Mouse (Mus musculus) forebrain, embryonic 16.5 days (tissue): ENCODE results near the gene Piwil4. TPM values are rescaled to one million over a fixed set of nuclear protein-coding genes. Genes with fewer than 3 reads are reported as not detected.
"Not testable (repeated sequence)": the region's sequence is repeated elsewhere in the genome, so short reads cannot be mapped to it uniquely, and the experiment has no call there.

ENCODE experiments used
- ATAC-seq: fragments of 200-750 bp; cut with Nextera tagmentation; 2 replicates; pipeline ENCODE4 v1.8.0; 2017; ENCODE audit warnings: mild to moderate bottlenecking, moderate library complexity
- H3K27ac ChIP-seq: fragments of 300-500 bp; sonication (generic); 2 replicates; pipeline ENCODE4 v1.5.1; 2014; ENCODE audit warnings: low read length, control low read depth
- H3K27me3 ChIP-seq: fragments of 300-500 bp; sonication (generic); replicated peaks from 2 replicates; pipeline ENCODE4 v1.6.1; 2014; ENCODE audit warnings: low read length; ENCODE audit not compliant: control insufficient read depth, insufficient read depth
- H3K36me3 ChIP-seq: fragments of 300-500 bp; sonication (generic); 2 replicates; pipeline ENCODE4 v1.6.1; 2014; ENCODE audit not compliant: control insufficient read depth, insufficient read depth
- H3K4me1 ChIP-seq: fragments of 300-500 bp; sonication (generic); replicated peaks from 2 replicates; pipeline ENCODE4 v1.6.1; 2014; ENCODE audit warnings: low read length; ENCODE audit not compliant: control insufficient read depth, insufficient read depth
- H3K4me2 ChIP-seq: fragments of 300-500 bp; sonication (generic); 2 replicates; pipeline ENCODE4 v1.6.1; 2014; ENCODE audit warnings: mild to moderate bottlenecking, low read length, control low read depth
- H3K4me3 ChIP-seq: fragments of 300-500 bp; sonication (generic); replicated peaks from 2 replicates; pipeline ENCODE4 v1.5.1; 2014; ENCODE audit warnings: mild to moderate bottlenecking, low read length, control low read depth
- H3K9ac ChIP-seq: fragments of 300-500 bp; sonication (generic); replicated peaks from 2 replicates; pipeline ENCODE4 v1.6.1; 2014; ENCODE audit warnings: low read depth, low read length, control low read depth
- H3K9me3 ChIP-seq: fragments of 300-500 bp; sonication (generic); 2 replicates; pipeline ENCODE4 v1.6.1; 2016; ENCODE audit warnings: low read length; ENCODE audit not compliant: control insufficient read depth
- WGBS: fragments of 180-500 bp; shearing (Covaris S2); extraction: QIAGEN DNeasy Blood & Tissue Kit; methylation state at CpG from one replicate; pipeline ENCODE4 v1.1.7; 2014; 5-methylcytosine and 5-hydroxymethylcytosine counted together
- polyA plus RNA-seq: library from polyadenylated mRNA; unstranded; fragments of >200 nt; fragmentation: Nextera tagmentation; extraction: Ambion mirVana; gene quantifications from 2 replicates; pipeline ENCODE4 v1.2.1, GENCODE M21; 2015

Gene Piwil4
- polyA plus RNA-seq, 1 experiment from 2014 or later, result 0.06 TPM

GRCm38 (mm10) chr9:14682741-14683140, 57.8 kb downstream of the Piwil4 start:
- Histone ChIP-seq H3K9ac (no peak overlapping the region), H3K4me2 (no peak overlapping the region), H3K27ac (no peak overlapping the region), H3K27me3 (no peaks in the 10 kb centered on the region), H3K9me3 (peaks cover 3% of the 10 kb centered on the region; the same call in 1 of the 2 replicates), H3K4me1 (no peaks in the 10 kb centered on the region), H3K4me3 (no peak overlapping the region), H3K36me3 (no peaks in the 10 kb centered on the region)
- ATAC-seq, result no peak

GRCm38 (mm10) chr9:14680584-14680983, 59.9 kb downstream of the Piwil4 start:
- H3K27me3 ChIP-seq, result no peaks in the 10 kb centered on the region
- no peak overlapping the region for H3K4me3 ChIP-seq
- peaks cover 3% of the 10 kb centered on the region; the same call in 1 of the 2 replicates for H3K9me3 ChIP-seq
- ATAC-seq, result no peak
- H3K4me2 ChIP-seq, result no peak overlapping the region
- H3K36me3 ChIP-seq, result no peaks in the 10 kb centered on the region
- WGBS, result 55% methylated on average over 2 of the region's 2 CpGs
- no peak overlapping the region for H3K9ac ChIP-seq
- H3K4me1 ChIP-seq, result no peaks in the 10 kb centered on the region
- no peak overlapping the region for H3K27ac ChIP-seq

- WGBS, result 54% methylated on average over 9 of the region's 9 CpGs
- Histone ChIP-seq H3K27me3 (no peaks in the 10 kb centered on the region), H3K36me3 (no peaks in the 10 kb centered on the region), H3K4me2 (no peak overlapping the region), H3K4me1 (no peaks in the 10 kb centered on the region), H3K27ac (no peak overlapping the region), H3K9ac (no peak overlapping the region), H3K9me3 (peaks cover 3% of the 10 kb centered on the region; the same call in 1 of the 2 replicates), H3K4me3 (no peak overlapping the region)
- ATAC-seq, result no peak
These were observed 64.5 kb downstream of the Piwil4 start for GRCm38 (mm10) chr9:14675707-14676691.

DNA sequence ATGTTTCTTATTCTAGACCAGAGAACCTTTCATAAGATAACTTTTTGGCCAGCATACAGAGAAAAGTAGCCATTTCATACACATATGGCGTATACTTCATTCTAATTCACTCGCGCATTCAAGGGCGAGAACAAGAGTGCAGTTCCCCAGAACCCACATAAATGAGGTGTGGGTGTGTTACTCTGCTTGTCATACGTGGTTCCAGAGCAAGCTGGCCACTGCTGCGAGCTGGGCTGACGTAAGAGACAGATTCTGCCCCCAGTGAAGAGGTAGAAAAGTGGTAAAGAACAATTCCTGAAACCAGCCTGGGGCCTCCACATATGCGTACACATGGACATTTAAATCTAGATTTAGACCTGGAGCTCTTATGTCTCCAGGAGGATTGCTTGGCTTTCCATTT, 66.0 kb downstream of the Piwil4 start:
- 90% methylated on average over 8 of the region's 8 CpGs for WGBS
- Histone ChIP-seq H3K4me2 (no peak overlapping the region), H3K4me1 (no peaks in the 10 kb centered on the region), H3K36me3 (no peaks in the 10 kb centered on the region), H3K27me3 (no peaks in the 10 kb centered on the region), H3K4me3 (no peak overlapping the region), H3K9me3 (peaks cover 3% of the 10 kb centered on the region; the same call in 1 of the 2 replicates), H3K9ac (no peak overlapping the region), H3K27ac (no peak overlapping the region)
- no peak for ATAC-seq

DNA sequence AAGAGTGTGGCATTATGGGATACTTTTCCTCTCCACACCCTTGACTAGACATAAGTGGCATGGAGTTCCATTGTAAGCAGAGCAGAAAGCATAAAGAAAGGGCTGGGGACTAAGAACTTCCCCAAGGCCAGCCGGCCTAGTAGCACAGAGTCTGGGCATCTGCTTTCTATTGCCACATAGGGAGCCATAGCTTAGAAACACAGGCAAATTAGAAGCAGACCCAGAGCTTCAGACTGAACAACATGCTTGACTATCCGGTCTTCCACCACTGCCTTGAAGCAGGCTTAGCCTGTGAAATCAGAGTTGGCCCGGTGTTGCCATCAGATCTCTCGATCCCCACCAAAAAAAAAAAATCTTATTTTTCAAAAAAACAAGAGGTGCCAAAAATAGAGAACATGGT, 67.4 kb downstream of the Piwil4 start:
- no peaks in the 10 kb centered on the region for H3K36me3 ChIP-seq
- no peaks in the 10 kb centered on the region for H3K9me3 ChIP-seq
- H3K4me1 ChIP-seq, result no peaks in the 10 kb centered on the region
- H3K4me3 ChIP-seq, result no peak overlapping the region
- no peaks in the 10 kb centered on the region for H3K27me3 ChIP-seq
- WGBS, result 87% methylated on average over 4 of the region's 4 CpGs
- no peak overlapping the region for H3K4me2 ChIP-seq
- ATAC-seq, result no peak
- H3K9ac ChIP-seq, result no peak overlapping the region
- no peak overlapping the region for H3K27ac ChIP-seq

- H3K9me3 ChIP-seq, H3K27ac ChIP-seq, H3K27me3 ChIP-seq, H3K4me3 ChIP-seq, H3K9ac ChIP-seq, H3K4me2 ChIP-seq, ATAC-seq, H3K4me1 ChIP-seq, H3K36me3 ChIP-seq: not testable (repeated sequence)
- WGBS, result 37% methylated on average over 5 of the region's 5 CpGs
These were observed 68.6 kb downstream of the Piwil4 start for GRCm38 (mm10) chr9:14671965-14672364.

- no peak overlapping the region for H3K4me2 ChIP-seq
- 84% methylated on average over 3 of the region's 3 CpGs for WGBS
These were observed 72.2 kb downstream of the Piwil4 start for GRCm38 (mm10) chr9:14668382-14668781.

DNA sequence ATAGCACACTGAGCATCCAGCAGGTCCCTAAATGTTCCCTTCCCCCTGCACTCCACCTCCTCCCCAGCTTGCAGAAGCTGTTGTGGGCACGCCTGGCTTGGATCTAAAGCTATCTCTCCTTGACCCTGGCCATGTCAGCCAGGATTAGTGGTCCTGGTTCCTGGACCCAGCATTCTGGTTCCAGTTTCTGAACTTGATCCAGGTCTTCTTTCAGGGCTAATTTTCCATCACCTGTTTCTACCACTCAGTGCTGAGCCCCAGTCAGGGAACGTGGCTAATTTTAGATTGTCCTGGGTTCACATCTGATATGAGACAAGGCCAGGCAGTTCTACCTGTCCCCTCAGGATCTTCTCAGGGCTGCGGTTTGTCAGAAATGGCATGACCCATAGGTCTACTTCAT, 74.5 kb downstream of the Piwil4 start:
- Histone ChIP-seq H3K4me1 (no peaks in the 10 kb centered on the region), H3K27me3 (no peaks in the 10 kb centered on the region), H3K9me3 (no peaks in the 10 kb centered on the region), H3K9ac (no peak overlapping the region), H3K27ac (no peak overlapping the region), H3K4me3 (no peak overlapping the region), H3K36me3 (no peaks in the 10 kb centered on the region), H3K4me2 (no peak overlapping the region)
- 88% methylated on average over 3 of the region's 3 CpGs for WGBS
- no peak for ATAC-seq

More at GRCm38 (mm10) chr9:14668382-14668781, 72.2 kb downstream of the Piwil4 start:
- Histone ChIP-seq H3K27ac (no peak overlapping the region), H3K4me1 (no peaks in the 10 kb centered on the region), H3K27me3 (no peaks in the 10 kb centered on the region), H3K36me3 (no peaks in the 10 kb centered on the region), H3K4me3 (no peak overlapping the region), H3K9me3 (no peaks in the 10 kb centered on the region), H3K9ac (no peak overlapping the region)
- no peak for ATAC-seq

DNA sequence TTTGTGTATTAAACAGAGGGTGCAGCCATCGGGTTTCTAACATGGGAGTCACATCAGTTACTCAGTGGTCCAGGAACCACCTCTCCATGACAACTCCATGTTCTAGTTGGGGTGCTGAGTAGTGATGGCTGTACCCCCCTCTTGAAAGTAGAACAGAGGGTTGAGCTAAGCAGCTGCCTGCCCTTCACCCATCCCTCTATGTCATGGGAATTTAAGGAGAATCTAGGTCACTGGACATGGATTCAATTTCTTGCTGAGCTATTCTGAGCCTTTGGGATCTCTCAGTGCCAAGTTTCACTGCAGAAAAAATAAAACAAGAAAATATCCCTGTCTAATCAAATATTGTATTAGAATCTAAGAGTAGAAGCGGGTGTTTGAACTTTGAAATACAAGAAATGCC, 76.9 kb downstream of the Piwil4 start:
- Histone ChIP-seq H3K4me2 (no peak overlapping the region), H3K4me1 (no peaks in the 10 kb centered on the region), H3K27me3 (no peaks in the 10 kb centered on the region), H3K27ac (no peak overlapping the region), H3K9me3 (no peaks in the 10 kb centered on the region), H3K36me3 (no peaks in the 10 kb centered on the region), H3K4me3 (no peak overlapping the region), H3K9ac (no peak overlapping the region)
- whole genome bisulfite sequencing, result 89% methylated on average over 2 of the region's 2 CpGs
- ATAC-seq, result no peak
